Mouse (Mus musculus) heart, embryonic 10.5 days (tissue): ENCODE data around the gene Mvb12a. TPM values are rescaled to one million over a fixed set of nuclear protein-coding genes. Genes with fewer than 3 reads are reported as not detected.

ENCODE experiments used
- DNase-seq: peaks from one replicate; pipeline ENCODE4 v3.0.0-alpha.2; 2017; ENCODE audit warnings: low spot score
- H3K27ac ChIP-seq: fragments of 300-500 bp; sonication (generic); 2 replicates; pipeline ENCODE4 v1.5.1; 2016; ENCODE audit warnings: mild to moderate bottlenecking
- H3K27me3 ChIP-seq: fragments of 300-500 bp; sonication (generic); 2 replicates; pipeline ENCODE4 v1.6.1; 2016; ENCODE audit warnings: mild to moderate bottlenecking; ENCODE audit not compliant: poor library complexity, insufficient read depth, severe bottlenecking
- H3K36me3 ChIP-seq: fragments of 300-500 bp; sonication (generic); 2 replicates; pipeline ENCODE4 v1.6.1; 2016; ENCODE audit warnings: mild to moderate bottlenecking, moderate library complexity
- H3K4me1 ChIP-seq: fragments of 300-500 bp; sonication (generic); 2 replicates; pipeline ENCODE4 v1.6.1; 2016; ENCODE audit warnings: mild to moderate bottlenecking
- H3K4me3 ChIP-seq: fragments of 300-500 bp; sonication (generic); 2 replicates; pipeline ENCODE4 v1.5.1; 2016; ENCODE audit warnings: mild to moderate bottlenecking, moderate library complexity
- H3K9me3 ChIP-seq: fragments of 300-500 bp; sonication (generic); 2 replicates; pipeline ENCODE4 v1.6.1; 2016; ENCODE audit warnings: mild to moderate bottlenecking, moderate library complexity
- WGBS: fragments of 180-500 bp; shearing (Covaris S2); methylation state at CpG from one replicate; pipeline ENCODE4 v1.1.7; 2016; 5-methylcytosine and 5-hydroxymethylcytosine counted together
- polyA plus RNA-seq: library from polyadenylated mRNA; unstranded; fragments of >200 nt; fragmentation: Nextera tagmentation; extraction: Ambion mirVana; gene quantifications from 2 replicates; pipeline ENCODE4 v1.2.1, GENCODE M21; 2016

Gene Mvb12a
- polyA plus RNA-seq, 1 experiment from 2014 or later: 75.6 TPM

DNA sequence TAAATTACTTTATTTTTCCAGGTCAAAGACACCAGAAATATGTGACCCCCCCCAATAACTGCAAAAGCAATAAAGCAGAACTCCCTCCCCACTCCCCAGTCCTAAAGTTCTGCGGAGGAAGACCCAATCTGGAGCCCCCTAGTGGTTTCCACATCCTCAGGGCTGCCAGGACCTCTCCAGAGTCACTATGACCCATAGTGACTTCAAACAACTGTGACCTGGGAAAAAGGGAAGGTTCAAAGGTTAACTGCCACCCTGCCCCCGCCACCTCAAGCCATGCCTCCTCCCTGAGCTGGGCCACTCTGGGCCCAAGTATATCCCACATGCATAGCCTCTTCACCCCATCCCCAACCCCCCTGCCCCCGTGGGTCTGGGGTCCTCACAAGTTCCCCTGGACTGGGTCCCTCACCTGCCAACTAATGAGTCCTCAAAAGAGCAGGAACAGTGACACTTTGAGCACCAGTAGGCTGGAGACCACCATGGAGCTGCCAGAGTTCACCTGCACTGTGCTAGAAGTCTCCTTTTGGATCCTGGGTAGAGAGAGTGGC lies 8.4 kb upstream of the Mvb12a start:
- no peaks in the 10 kb centered on the region for H3K9me3 ChIP-seq
- peaks cover 27% of the 10 kb centered on the region for H3K4me1 ChIP-seq
- no peak for DNase-seq
- H3K27ac ChIP-seq: no peak overlapping the region
- peaks cover 17% of the 10 kb centered on the region for H3K27me3 ChIP-seq
- 40% methylated on average over 3 of the region's 3 CpGs for WGBS
- H3K4me3 ChIP-seq: no peak overlapping the region
- no peaks in the 10 kb centered on the region for H3K36me3 ChIP-seq

DNA sequence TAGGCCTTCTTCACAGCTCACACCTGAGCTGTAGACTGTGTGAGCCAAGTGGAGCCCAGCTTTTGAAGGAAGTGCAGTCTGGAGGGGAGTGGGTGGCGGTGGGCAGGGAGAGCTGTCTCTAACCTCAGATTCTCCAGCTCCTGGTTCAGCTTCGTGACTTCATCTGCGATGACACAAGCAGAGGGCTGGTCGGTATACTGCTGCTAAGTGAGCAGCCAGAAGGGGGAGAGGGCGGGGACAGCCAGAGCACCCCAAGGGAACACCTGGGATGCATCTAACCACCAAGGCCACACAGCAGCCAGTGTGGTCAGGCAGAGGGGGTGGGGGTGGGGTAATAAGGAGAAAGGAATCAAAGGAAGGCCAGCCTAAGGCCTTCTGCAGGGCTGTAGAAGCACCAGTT lies 7.1 kb upstream of the Mvb12a start:
- no peaks in the 10 kb centered on the region for H3K36me3 ChIP-seq
- H3K27ac ChIP-seq: no peak overlapping the region
- H3K4me1 ChIP-seq: peaks cover 27% of the 10 kb centered on the region
- no peak for DNase-seq
- H3K27me3 ChIP-seq: peaks cover 17% of the 10 kb centered on the region
- 54% methylated on average over 5 of the region's 5 CpGs for WGBS
- no peak overlapping the region for H3K4me3 ChIP-seq
- H3K9me3 ChIP-seq: no peaks in the 10 kb centered on the region

- Histone ChIP-seq H3K36me3 (no peaks in the 10 kb centered on the region), H3K27me3 (peaks cover 17% of the 10 kb centered on the region), H3K4me1 (peaks cover 27% of the 10 kb centered on the region), H3K9me3 (no peaks in the 10 kb centered on the region), H3K27ac (peak within 1 kb of the TSS; percentile 77), H3K4me3 (peak within 1 kb of the TSS; percentile 64)
- 2% methylated on average over 37 of the region's 37 CpGs for WGBS
- peak; percentile 94 for DNase-seq
Observed at GRCm38 (mm10) chr8:71537028-71537867, 5.5 kb upstream of the Mvb12a start, which contains the start of gene Bst2. Gene Bst2 (minus strand): TSS chr8:71537456.

DNA sequence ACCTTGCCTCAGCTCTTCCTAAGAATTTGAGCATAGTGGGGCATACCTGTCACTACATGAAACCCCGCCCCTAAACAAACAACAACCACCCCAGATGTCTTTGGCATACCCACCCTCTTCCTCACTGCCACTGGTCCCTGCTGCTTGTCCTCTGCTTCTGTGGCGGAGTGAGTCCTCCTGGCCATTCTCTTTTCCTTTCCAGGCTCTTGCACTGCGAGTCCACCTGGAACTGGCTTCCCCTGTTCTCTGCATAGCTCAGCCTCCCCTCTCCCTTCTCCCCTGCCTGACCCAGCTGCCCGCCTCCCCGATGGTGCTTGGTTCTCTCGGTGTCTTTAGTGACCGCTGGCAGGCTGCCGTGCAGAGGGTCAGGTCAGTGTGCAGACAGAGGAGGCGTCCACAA lies 1.0 kb downstream of the Mvb12a start:
- Histone ChIP-seq H3K4me1 (peaks cover 10% of the 10 kb centered on the region), H3K4me3 (peak overlapping the region; percentile 92), H3K36me3 (peaks cover 35% of the 10 kb centered on the region), H3K27me3 (no peaks in the 10 kb centered on the region), H3K27ac (no peak overlapping the region), H3K9me3 (no peaks in the 10 kb centered on the region)
- DNase-seq: no peak
- WGBS: 85% methylated on average over 9 of the region's 9 CpGs

GRCm38 (mm10) chr8:71545053-71545452 lies 2.3 kb downstream of the Mvb12a start:
- H3K9me3 ChIP-seq: no peaks in the 10 kb centered on the region
- peaks cover 10% of the 10 kb centered on the region for H3K4me1 ChIP-seq
- 87% methylated on average over 11 of the region's 11 CpGs for WGBS
- DNase-seq: no peak
- peaks cover 37% of the 10 kb centered on the region for H3K36me3 ChIP-seq
- H3K4me3 ChIP-seq: no peak overlapping the region
- H3K27ac ChIP-seq: no peak overlapping the region
- no peaks in the 10 kb centered on the region for H3K27me3 ChIP-seq

DNA sequence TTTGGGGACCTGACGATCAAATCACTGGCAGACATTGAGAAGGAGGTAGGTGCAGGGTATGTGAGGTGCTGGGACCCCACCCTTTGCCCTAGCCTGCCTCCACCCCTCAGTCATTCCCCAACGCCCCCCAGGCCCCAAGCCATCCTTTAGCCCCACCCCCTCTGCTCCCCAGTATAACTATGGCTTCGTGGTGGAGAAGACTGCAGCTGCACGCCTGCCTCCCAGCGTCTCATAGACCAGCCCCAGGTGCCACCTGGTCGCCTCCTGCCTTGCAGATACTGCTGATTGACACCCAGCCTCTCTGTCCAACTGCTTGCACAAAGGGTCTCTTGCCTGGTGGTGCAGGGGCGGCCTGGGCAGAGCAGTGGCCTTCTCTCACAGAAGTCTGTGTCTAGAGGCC lies 4.9 kb downstream of the Mvb12a start:
- DNase-seq: no peak
- no peaks in the 10 kb centered on the region for H3K27me3 ChIP-seq
- H3K36me3 ChIP-seq: peaks cover 37% of the 10 kb centered on the region
- H3K27ac ChIP-seq: no peak overlapping the region
- no peak overlapping the region for H3K4me3 ChIP-seq
- H3K9me3 ChIP-seq: no peaks in the 10 kb centered on the region
- 86% methylated on average over 7 of the region's 7 CpGs for WGBS
- H3K4me1 ChIP-seq: peaks cover 15% of the 10 kb centered on the region

GRCm38 (mm10) chr8:71550754-71551153 lies 8.0 kb downstream of the Mvb12a start:
- no peaks in the 10 kb centered on the region for H3K9me3 ChIP-seq
- no peak overlapping the region for H3K4me3 ChIP-seq
- no peak for DNase-seq
- 63% methylated on average over 7 of the region's 7 CpGs for WGBS
- H3K27ac ChIP-seq: no peak overlapping the region
- H3K4me1 ChIP-seq: peaks cover 20% of the 10 kb centered on the region
- peaks cover 5% of the 10 kb centered on the region for H3K27me3 ChIP-seq
- H3K36me3 ChIP-seq: peaks cover 29% of the 10 kb centered on the region

DNA sequence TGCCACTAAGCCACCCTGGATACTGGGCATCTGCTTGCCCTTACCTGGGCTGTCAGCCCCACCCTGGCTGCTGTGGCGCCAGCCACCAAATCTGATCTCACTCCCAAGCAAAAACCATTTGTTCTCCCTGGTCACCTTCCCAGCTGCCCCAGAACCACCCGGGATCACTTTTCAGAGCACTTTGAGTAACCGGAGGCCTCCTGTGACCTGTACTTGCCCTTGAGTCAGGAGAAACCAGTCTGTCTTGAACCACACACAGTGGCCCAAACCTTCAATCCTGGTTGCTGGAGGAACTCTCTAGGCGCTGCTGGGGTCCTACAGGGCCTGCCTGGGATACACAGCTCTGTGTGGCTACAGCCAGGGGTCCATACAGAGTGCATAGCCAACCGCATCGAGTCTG lies 10.0 kb downstream of the Mvb12a start:
- H3K4me3 ChIP-seq: no peak overlapping the region
- H3K27ac ChIP-seq: no peak overlapping the region
- peaks cover 10% of the 10 kb centered on the region for H3K36me3 ChIP-seq
- no peak for DNase-seq
- H3K27me3 ChIP-seq: peaks cover 25% of the 10 kb centered on the region
- WGBS: 56% methylated on average over 6 of the region's 6 CpGs
- H3K4me1 ChIP-seq: peaks cover 20% of the 10 kb centered on the region
- H3K9me3 ChIP-seq: no peaks in the 10 kb centered on the region

DNA sequence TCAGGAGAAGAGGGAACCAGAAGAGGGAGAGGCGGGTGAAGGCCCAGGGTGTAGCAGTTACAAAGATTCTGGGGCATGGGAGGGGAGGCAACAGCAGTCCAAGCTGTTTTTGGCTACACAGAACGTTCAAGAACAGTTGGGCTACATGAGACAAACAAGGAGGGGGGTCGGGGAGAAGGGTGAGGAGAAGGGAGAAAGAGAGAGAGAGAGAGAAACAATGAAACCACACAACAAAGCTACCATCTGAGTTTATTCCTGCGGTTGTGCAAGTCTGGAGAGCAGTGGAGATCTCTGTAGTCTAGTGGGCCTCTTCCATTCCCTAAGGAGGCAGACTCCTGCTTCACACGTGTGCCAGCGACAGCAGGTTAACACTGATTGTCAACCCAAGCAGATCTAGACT lies 11.3 kb downstream of the Mvb12a start:
- no peaks in the 10 kb centered on the region for H3K9me3 ChIP-seq
- 0 out of 2 replicates have a peak overlapping the region, but pooled peaks have one; percentile 30 for H3K27ac ChIP-seq
- peaks cover 29% of the 10 kb centered on the region for H3K4me1 ChIP-seq
- no peaks in the 10 kb centered on the region for H3K36me3 ChIP-seq
- peaks cover 38% of the 10 kb centered on the region for H3K27me3 ChIP-seq
- DNase-seq: no peak
- no peak overlapping the region for H3K4me3 ChIP-seq
- WGBS: 74% methylated on average over 6 of the region's 6 CpGs

DNA sequence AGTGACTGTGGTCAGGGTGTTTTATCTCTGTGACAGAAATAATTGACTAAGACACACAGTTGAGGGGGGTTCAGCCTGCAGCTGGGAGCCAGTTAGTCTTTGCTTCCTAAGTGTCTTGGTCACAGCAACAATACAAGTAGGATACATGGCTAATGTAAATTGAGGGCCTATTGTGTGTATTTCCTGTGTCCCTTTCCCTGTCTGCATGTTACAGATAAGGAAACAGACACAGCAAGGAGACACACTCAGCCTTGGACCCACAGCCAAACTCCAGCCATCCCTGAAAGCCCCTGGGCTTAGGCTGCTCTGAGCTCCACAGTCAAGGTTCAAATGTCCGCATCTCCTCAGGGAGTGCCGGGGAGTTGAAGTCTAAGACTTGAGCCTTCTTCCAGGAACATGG lies 11.9 kb downstream of the Mvb12a start:
- Histone ChIP-seq H3K9me3 (no peaks in the 10 kb centered on the region), H3K4me3 (no peak overlapping the region)

GRCm38 (mm10) chr8:71558071-71558957 lies 15.6 kb downstream of the Mvb12a start, which contains the start of gene Tmem221:
Gene Tmem221 (minus strand): TSS chr8:71558871.
- Histone ChIP-seq H3K4me1 (peaks cover 29% of the 10 kb centered on the region), H3K4me3 (peak within 1 kb of the TSS; percentile 59), H3K9me3 (no peaks in the 10 kb centered on the region), H3K36me3 (no peaks in the 10 kb centered on the region), H3K27me3 (peaks cover 81% of the 10 kb centered on the region), H3K27ac (peak within 1 kb of the TSS; percentile 42; the same call in 1 of the 2 replicates)
- DNase-seq: no peak
- WGBS: 4% methylated on average over 70 of the region's 70 CpGs

More for the DNA sequence above, 11.9 kb downstream of the Mvb12a start:
- Histone ChIP-seq H3K36me3 (no peaks in the 10 kb centered on the region), H3K4me1 (peaks cover 32% of the 10 kb centered on the region), H3K27ac (no peak overlapping the region), H3K27me3 (peaks cover 44% of the 10 kb centered on the region)
- WGBS: 81% methylated on average over 2 of the region's 2 CpGs
- no peak for DNase-seq

GRCm38 (mm10) chr8:71558958-71559690 lies 16.4 kb downstream of the Mvb12a start:
- 0 out of 2 replicates have a peak, but pooled peaks cover 2% of the 10 kb centered on the region for H3K9me3 ChIP-seq
- 2% methylated on average over 24 of the region's 24 CpGs for WGBS
- H3K27ac ChIP-seq: peak overlapping the region; percentile 42; the same call in 1 of the 2 replicates
- H3K4me3 ChIP-seq: peak overlapping the region; percentile 59
- DNase-seq: peak; percentile 93
- H3K36me3 ChIP-seq: no peaks in the 10 kb centered on the region
- H3K27me3 ChIP-seq: peaks cover 89% of the 10 kb centered on the region
- peaks cover 23% of the 10 kb centered on the region for H3K4me1 ChIP-seq
